Mouse (Mus musculus) MEL (cell line): Measurements from ENCODE around the gene Traip. TPM values are rescaled to one million over a fixed set of nuclear protein-coding genes. Genes with fewer than 3 reads are reported as not detected.

Experiments used
- DNase-seq: peaks from one replicate; pipeline ENCODE4 v3.0.0; 2011; ENCODE audit warnings: low read depth, low spot score
- H3K27ac ChIP-seq: 2 replicates; pipeline ENCODE4 v1.5.1; 2012; ENCODE audit warnings: low read depth, mild to moderate bottlenecking, control low read depth, low read length, moderate library complexity; ENCODE audit not compliant: control insufficient read depth
- H3K27me3 ChIP-seq, 2 experiments: fragments of 150-350 bp in 1 of 2; sonication (generic) in 1 of 2; 2 replicates each; pipeline ENCODE4 v1.6.1; 2012; ENCODE audit warnings: low read length in 2 of 2, mild to moderate bottlenecking in 2 of 2, improper control_type of control experiment in 1 of 2, moderate library complexity in 1 of 2; ENCODE audit not compliant: insufficient read depth in 2 of 2, control insufficient read depth in 1 of 2
- H3K36me3 ChIP-seq, 2 experiments: 2 replicates each; pipeline ENCODE4 v1.6.1; 2012 to 2014; ENCODE audit warnings: low read length in 2 of 2, improper control_type of control experiment in 1 of 2, inconsistent platforms in 1 of 2, mild to moderate bottlenecking in 1 of 2; ENCODE audit not compliant: insufficient read depth in 2 of 2, control insufficient read depth in 1 of 2
- H3K4me1 ChIP-seq, 2 experiments: fragments of 150-350 bp in 1 of 2; sonication (generic) in 1 of 2; 2 replicates each; pipeline ENCODE4 v1.6.1; 2012; ENCODE audit warnings: low read length in 2 of 2, improper control_type of control experiment in 1 of 2, mild to moderate bottlenecking in 1 of 2; ENCODE audit not compliant: insufficient read depth in 2 of 2, control insufficient read depth in 1 of 2
- H3K4me3 ChIP-seq, 2 experiments: fragments of 150-350 bp in 1 of 2; sonication (generic) in 1 of 2; 2 replicates each; pipeline ENCODE4 v1.5.1; 2012; ENCODE audit warnings: low read depth in 2 of 2, low read length in 2 of 2, mild to moderate bottlenecking in 2 of 2, moderate library complexity in 2 of 2, control low read depth in 1 of 2, improper control_type of control experiment in 1 of 2; ENCODE audit not compliant: control insufficient read depth in 1 of 2, insufficient read depth in 1 of 2
- H3K79me2 ChIP-seq: 2 replicates; pipeline ENCODE4 v1.6.1; 2012; ENCODE audit warnings: mild to moderate bottlenecking, low read length, moderate library complexity; ENCODE audit not compliant: control insufficient read depth, poor library complexity, insufficient read depth
- H3K9ac ChIP-seq: 2 replicates; pipeline ENCODE4 v1.6.1; 2012; ENCODE audit warnings: low read depth, mild to moderate bottlenecking, control low read depth, low read length, moderate library complexity; ENCODE audit not compliant: control insufficient read depth, poor library complexity, severe bottlenecking
- H3K9me3 ChIP-seq: fragments of 150-350 bp; sonication (generic); replicated peaks from 2 replicates; pipeline ENCODE4 v1.6.1; 2012; ENCODE audit warnings: mild to moderate bottlenecking, low read length, improper control_type of control experiment, moderate library complexity; ENCODE audit not compliant: insufficient read depth
- CHD2 ChIP-seq: IDR thresholded peaks from 2 replicates; pipeline ENCODE4 v1.6.1; 2011; ENCODE audit warnings: low read length, improper control_type of control experiment
- CTCF ChIP-seq, 3 experiments: IDR thresholded peaks in 2 of 3; conservative IDR thresholded peaks in 1 of 3; 2 replicates each; pipeline ENCODE4 v1.5.1; 2011 to 2012; ENCODE audit warnings: low read length in 3 of 3, low read depth in 2 of 3, mild to moderate bottlenecking in 2 of 3, improper control_type of control experiment in 1 of 3, inconsistent platforms in 1 of 3, mixed read lengths in 1 of 3, moderate library complexity in 1 of 3; ENCODE audit not compliant: control insufficient read depth in 1 of 3, insufficient read depth in 1 of 3, poor library complexity in 1 of 3, severe bottlenecking in 1 of 3
- ELF1 ChIP-seq: IDR thresholded peaks from 2 replicates; pipeline ENCODE4 v1.6.1; 2014; ENCODE audit warnings: low read depth, mild to moderate bottlenecking, inconsistent platforms, low read length, improper control_type of control experiment, moderate library complexity
- ETS1 ChIP-seq: IDR thresholded peaks from 2 replicates; pipeline ENCODE4 v1.6.1; 2012; ENCODE audit warnings: low read depth, mild to moderate bottlenecking, inconsistent platforms, low read length, improper control_type of control experiment, moderate library complexity
- GABPA ChIP-seq: IDR thresholded peaks from 2 replicates; pipeline ENCODE4 v1.6.1; 2012; ENCODE audit warnings: low read depth, mild to moderate bottlenecking, inconsistent platforms, low read length, improper control_type of control experiment, moderate library complexity
- GATA1 ChIP-seq: IDR thresholded peaks from 2 replicates; pipeline ENCODE4 v1.6.1; 2011; ENCODE audit warnings: low read depth, low read length, improper control_type of control experiment
- KAT2A ChIP-seq: conservative IDR thresholded peaks from 2 replicates; pipeline ENCODE4 v1.6.1; 2012; ENCODE audit warnings: low read depth, low read length, improper control_type of control experiment, inconsistent platforms
- MAX ChIP-seq: IDR thresholded peaks from 2 replicates; pipeline ENCODE4 v1.6.1; 2011; ENCODE audit warnings: low read length, improper control_type of control experiment
- MAZ ChIP-seq: IDR thresholded peaks from 2 replicates; pipeline ENCODE4 v1.6.1; 2012; ENCODE audit warnings: low read depth, mild to moderate bottlenecking, inconsistent platforms, low read length, improper control_type of control experiment
- MYB ChIP-seq: IDR thresholded peaks from 2 replicates; pipeline ENCODE4 v1.6.1; 2011; ENCODE audit warnings: mild to moderate bottlenecking, low read depth, low read length, improper control_type of control experiment
- NELFE ChIP-seq: IDR thresholded peaks from 2 replicates; pipeline ENCODE4 v1.6.1; 2011; ENCODE audit warnings: low read depth, low read length, improper control_type of control experiment
- POLR2A ChIP-seq, 2 experiments: IDR thresholded peaks; 2 replicates each; pipeline ENCODE4 v1.6.1; 2011 to 2012; ENCODE audit warnings: low read length in 2 of 2, mild to moderate bottlenecking in 2 of 2, control low read depth in 1 of 2, improper control_type of control experiment in 1 of 2, low read depth in 1 of 2, moderate library complexity in 1 of 2; ENCODE audit not compliant: control insufficient read depth in 1 of 2, insufficient read depth in 1 of 2, poor library complexity in 1 of 2
- POLR2AphosphoS2 ChIP-seq: IDR thresholded peaks from 2 replicates; pipeline ENCODE4 v1.6.1; 2011; ENCODE audit warnings: low read length, improper control_type of control experiment
- POLR2AphosphoS5 ChIP-seq: IDR thresholded peaks from 2 replicates; pipeline ENCODE4 v1.6.1; 2012; ENCODE audit warnings: low read depth, borderline replicate concordance, mild to moderate bottlenecking, inconsistent platforms, low read length, moderate library complexity, mixed read lengths
- RAD21 ChIP-seq: IDR thresholded peaks from 2 replicates; pipeline ENCODE4 v1.6.1; 2011; ENCODE audit warnings: mild to moderate bottlenecking, low read depth, low read length, improper control_type of control experiment
- RCOR1 ChIP-seq: IDR thresholded peaks from 2 replicates; pipeline ENCODE4 v1.6.1; 2012; ENCODE audit warnings: low read depth, mild to moderate bottlenecking, inconsistent platforms, low read length, improper control_type of control experiment
- SIN3A ChIP-seq: IDR thresholded peaks from 2 replicates; pipeline ENCODE4 v1.6.1; 2012; ENCODE audit warnings: low read length, improper control_type of control experiment, inconsistent platforms
- SMC3 ChIP-seq: IDR thresholded peaks from 2 replicates; pipeline ENCODE4 v1.6.1; 2011; ENCODE audit warnings: low read depth, low read length, improper control_type of control experiment
- TBP ChIP-seq: IDR thresholded peaks from 2 replicates; pipeline ENCODE4 v1.8.0; 2011; ENCODE audit warnings: low read depth, low read length, improper control_type of control experiment
- USF1 ChIP-seq: IDR thresholded peaks from 2 replicates; pipeline ENCODE4 v1.6.1; 2014; ENCODE audit warnings: low read depth, mild to moderate bottlenecking, inconsistent platforms, low read length, improper control_type of control experiment, moderate library complexity
- ZC3H11A ChIP-seq: IDR thresholded peaks from 2 replicates; pipeline ENCODE4 v1.6.1; 2012; ENCODE audit warnings: low read depth, mild to moderate bottlenecking, inconsistent platforms, low read length, improper control_type of control experiment
- ZKSCAN1 ChIP-seq: IDR thresholded peaks from 2 replicates; pipeline ENCODE4 v1.6.1; 2012; ENCODE audit warnings: low read depth, mild to moderate bottlenecking, inconsistent platforms, low read length, improper control_type of control experiment, moderate library complexity
- polyA plus RNA-seq, 2 experiments: library from polyadenylated mRNA; stranded (reverse) in 1 of 2; unstranded in 1 of 2; fragments of >175 nt in 1 of 2; fragments of >200 nt in 1 of 2; gene quantifications; 2 replicates each; pipeline versions ENCODE4 v1.2.1 to v1.2.4; 2012; ENCODE audit warnings: low replicate concordance in 2 of 2, low read depth in 1 of 2; ENCODE audit not compliant: insufficient read length in 2 of 2, insufficient read depth in 1 of 2, missing spikeins in 1 of 2
- total RNA-seq: library from RNA; depleted of rRNA; stranded (reverse); fragments of 300-350 nt; gene quantifications from 2 replicates; pipeline ENCODE4 v1.2.3, GENCODE M21; 2012

Traip gene
- total and polyA plus RNA-seq, 3 experiments: 43.6 to 65.2 TPM; not detected in 1

DNA sequence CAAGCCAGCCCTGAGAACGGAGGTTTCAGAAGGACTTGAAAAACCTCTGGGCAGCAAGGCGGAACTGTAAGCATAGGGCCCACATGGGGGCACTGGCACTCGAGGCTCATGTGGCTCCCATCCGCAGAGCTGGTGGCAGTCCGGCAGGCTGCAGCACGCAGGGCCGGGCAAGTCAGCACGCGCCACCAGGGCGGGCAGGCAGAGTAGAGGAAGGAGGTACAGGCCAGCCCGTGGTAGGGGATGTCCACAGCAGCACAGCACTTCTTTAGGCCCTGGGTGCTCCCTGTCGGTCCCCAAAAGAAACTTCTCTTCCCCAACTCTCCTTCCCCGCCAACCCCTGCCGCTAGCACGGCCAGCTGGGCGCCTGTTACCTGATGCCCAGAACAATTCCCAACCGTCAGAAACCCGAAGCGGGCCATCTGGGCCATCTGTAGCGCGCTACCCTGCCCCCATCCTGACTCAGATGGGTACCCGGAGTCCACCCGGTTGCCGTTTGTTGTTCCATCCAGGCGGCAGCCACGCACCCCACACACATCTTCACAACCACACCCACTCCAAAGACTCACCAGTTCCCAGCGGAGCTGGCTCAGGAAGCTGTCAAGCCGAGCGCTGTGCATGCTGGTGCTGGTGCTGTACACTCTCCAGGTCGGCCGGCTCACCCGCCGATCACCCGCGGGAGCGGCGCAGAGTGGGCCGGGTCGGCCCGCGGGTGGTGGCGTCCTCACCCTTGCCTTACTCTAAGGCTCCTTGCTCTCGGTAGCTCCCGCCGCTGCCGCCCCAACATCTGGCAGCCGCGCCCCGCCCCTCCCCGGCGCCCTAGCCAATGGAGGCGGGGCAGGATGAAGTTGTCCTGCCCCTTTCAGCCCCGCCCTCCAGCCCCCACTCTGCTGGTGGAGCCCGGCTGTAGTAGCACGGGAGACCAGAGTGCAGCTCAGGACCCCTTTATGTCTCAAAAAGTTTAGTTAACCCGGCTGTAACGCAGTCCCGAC lies 35.5 kb downstream of the Traip start, which contains the start of gene Inka1 (continued):
- TF ChIP-seq USF1: no peak
- peak; percentile 79 to 92 for TF ChIP-seq POLR2A (IDR thresholded peaks at IDR 0.05; ENCODE audit: control insufficient read depth in 1 of 2, insufficient read depth in 1 of 2, low read depth in 1 of 2, low read length in 2 of 2, poor library complexity in 1 of 2)
- peak; percentile 70 for TF ChIP-seq SIN3A
- TF ChIP-seq RCOR1: no peak
- TF ChIP-seq CHD2: peak; percentile 10; the same call in 1 of the 2 replicates
- no peak for TF ChIP-seq GABPA

DNA sequence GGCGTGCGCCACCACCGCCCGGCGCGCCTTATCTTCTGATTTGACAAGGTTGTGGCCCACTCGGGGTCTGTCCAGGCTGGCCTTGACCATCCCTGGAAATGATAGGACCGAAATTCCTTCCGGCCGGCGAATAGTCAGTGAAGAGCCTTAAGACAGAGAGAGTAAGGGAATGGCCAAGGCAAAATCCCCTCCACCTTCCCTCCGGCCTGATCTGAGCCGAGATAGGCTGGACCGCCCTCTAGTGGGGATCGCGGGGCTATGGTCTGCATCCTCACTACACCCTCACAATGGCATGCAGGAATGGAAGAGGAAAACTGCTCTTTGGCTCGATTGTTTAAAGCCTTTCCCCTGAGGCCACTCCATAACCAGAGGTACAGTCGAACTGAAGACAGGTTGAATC lies 36.4 kb downstream of the Traip start:
- Histone ChIP-seq H3K4me3 (peak overlapping the region; percentile 41 to 91), H3K9ac (peak overlapping the region; percentile 60), H3K36me3 (peaks cover 4 to 29% of the 10 kb centered on the region in 2 experiments), H3K9me3 (no peaks in the 10 kb centered on the region), H3K4me1 (peaks cover 26 to 33% of the 10 kb centered on the region in 2 experiments), H3K79me2 (peaks cover 30% of the 10 kb centered on the region), H3K27me3 (no peaks in the 10 kb centered on the region), H3K27ac (no peak overlapping the region)
- peak; percentile 82 for DNase-seq
- peak; percentile 45; the same call in 1 of the 2 replicates for TF ChIP-seq MAZ
- no peak for TF ChIP-seq POLR2AphosphoS2
- no peak for TF ChIP-seq ETS1
- TF ChIP-seq MAX: 0 out of 2 replicates have a peak, but pooled peaks have one; percentile 6
- TF ChIP-seq NELFE: no peak
- TF ChIP-seq USF1: no peak
- peak; percentile 64 for TF ChIP-seq SIN3A
- peak; percentile 65 for TF ChIP-seq RAD21
- no peak for TF ChIP-seq POLR2AphosphoS5
- TF ChIP-seq KAT2A: no peak
- TF ChIP-seq CHD2: no peak
- 0 out of 2 replicates have a peak, but pooled peaks have one; percentile 13 for TF ChIP-seq ELF1
- TF ChIP-seq GATA1: peak; percentile 75
- no peak for TF ChIP-seq ZKSCAN1
- peak; percentile 76 to 88 (median 79) for TF ChIP-seq CTCF (IDR thresholded peaks at IDR 0.05 in 2 of 3, conservative IDR thresholded peaks at IDR 0.05 in 1 of 3; ENCODE audit: control insufficient read depth in 1 of 3, insufficient read depth in 1 of 3, low read depth in 2 of 3, low read length in 3 of 3, poor library complexity in 1 of 3, severe bottlenecking in 1 of 3)
- TF ChIP-seq TBP: peak; percentile 48; the same call in 1 of the 2 replicates
- no peak for TF ChIP-seq MYB
- TF ChIP-seq ZC3H11A: peak; percentile 55
- no peak for TF ChIP-seq GABPA
- TF ChIP-seq SMC3: peak; percentile 72
